Mouse (Mus musculus) ES-E14 (cell line): ENCODE data around the gene Ms4a4d.

Experiments
- HCFC1 ChIP-seq: IDR thresholded peaks from 2 replicates; pipeline ENCODE4 v1.6.1; 2012; ENCODE audit warnings: low read length, inconsistent platforms, borderline replicate concordance; ENCODE audit not compliant: insufficient read depth
- MAFK ChIP-seq: IDR thresholded peaks from 2 replicates; pipeline ENCODE4 v1.6.1; 2014; ENCODE audit warnings: mild to moderate bottlenecking, low read depth, low read length, inconsistent platforms; ENCODE audit not compliant: insufficient read depth
- ZC3H11A ChIP-seq: IDR thresholded peaks from 2 replicates; pipeline ENCODE4 v1.6.1; 2012; ENCODE audit warnings: low read depth, mild to moderate bottlenecking, inconsistent platforms, low read length, borderline replicate concordance

GRCm38 (mm10) chr19:11500796-11501195, 35.8 kb upstream of the Ms4a4d start:
- TF ChIP-seq HCFC1, result no peak
- no peak for TF ChIP-seq ZC3H11A
- TF ChIP-seq MAFK, result no peak
